Mouse (Mus musculus) heart, postnatal 25 days (tissue): ENCODE measurements at regions not wholly inside any gene's neighbourhood (a gene's known extent, or its start where the extent isn't known, plus 50 kb on each side); places are given as distances from the start of the nearest gene placed in this dataset.

Experiments used
- DNase-seq: peaks from one replicate; pipeline ENCODE4 v3.0.0; 2022; ENCODE audit warnings: low spot score
- intact Hi-C: fragments of 180-260 bp; cut with DNase I; formaldehyde crosslinking; loops from one replicate; pipeline ENCODE4 v1.15.1; 2025

- intact Hi-C loops = no loop called here
- DNase-seq = peak; percentile 61
Observed at GRCm38 (mm10) chr1:73805156-73805555, 319.1 kb downstream of the Tns1 start.

DNA sequence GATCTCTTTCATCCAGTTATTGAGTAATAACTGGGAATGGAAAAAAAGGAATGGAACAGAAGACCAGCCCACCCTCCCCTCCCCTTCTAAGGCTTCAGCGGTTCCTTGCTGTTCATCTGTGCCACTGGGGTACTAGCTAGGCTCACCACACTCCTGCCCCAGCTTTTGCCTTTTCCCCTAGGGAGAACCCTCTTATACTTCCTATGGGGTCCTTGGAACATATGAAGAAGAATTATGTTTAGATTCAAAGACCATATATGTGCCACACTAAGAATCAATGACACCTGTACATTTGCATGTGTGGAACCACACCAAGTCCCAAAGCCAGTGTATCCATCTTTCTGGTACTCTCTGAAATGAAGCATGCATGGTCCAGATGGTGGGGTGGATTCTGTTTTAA is 324.3 kb downstream of the Tns1 start:
- no peak for DNase-seq
- intact Hi-C loops = no loop called here

GRCm38 (mm10) chr1:73799246-73799645 is 325.0 kb downstream of the Tns1 start:
- DNase-seq = peak; percentile 20
- intact Hi-C loops = no loop called here

DNA sequence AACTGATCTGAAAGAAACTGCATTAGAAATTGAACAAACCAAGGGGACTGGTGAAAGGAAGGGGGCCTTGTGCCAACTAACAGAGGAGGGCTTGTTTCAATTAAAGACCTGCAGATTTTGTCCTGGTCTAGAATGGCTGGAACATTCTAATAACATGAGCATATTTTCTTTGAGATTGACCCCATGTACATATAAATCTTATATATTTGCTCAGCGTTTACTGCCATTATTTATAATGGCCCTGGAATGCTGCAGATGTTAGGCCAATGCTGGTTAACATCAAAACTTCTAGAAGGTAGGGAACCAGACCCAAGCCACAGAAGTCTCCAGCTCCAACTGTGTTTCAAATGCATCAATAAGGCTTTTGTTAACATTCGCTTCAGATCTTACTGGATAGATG is 326.4 kb downstream of the Tns1 start:
- intact Hi-C loops = no loop called here
- no peak for DNase-seq

DNA sequence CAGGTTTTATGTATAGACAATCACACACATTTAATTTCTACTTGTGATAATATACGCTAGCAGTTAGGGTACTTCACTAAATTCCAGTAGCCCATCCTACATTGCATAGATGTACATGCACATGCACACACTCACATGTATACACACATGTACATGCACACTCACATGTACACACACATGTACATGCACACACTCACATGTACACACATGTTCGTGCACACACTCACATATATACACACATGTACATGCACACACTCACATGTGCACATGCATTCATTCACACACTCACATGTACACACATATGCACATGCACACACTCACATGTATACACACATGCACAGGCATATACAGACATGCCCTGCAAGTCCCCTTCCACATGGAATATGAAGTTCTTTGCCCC is 326.8 kb downstream of the Tns1 start:
- intact Hi-C loops = no loop called here

DNA sequence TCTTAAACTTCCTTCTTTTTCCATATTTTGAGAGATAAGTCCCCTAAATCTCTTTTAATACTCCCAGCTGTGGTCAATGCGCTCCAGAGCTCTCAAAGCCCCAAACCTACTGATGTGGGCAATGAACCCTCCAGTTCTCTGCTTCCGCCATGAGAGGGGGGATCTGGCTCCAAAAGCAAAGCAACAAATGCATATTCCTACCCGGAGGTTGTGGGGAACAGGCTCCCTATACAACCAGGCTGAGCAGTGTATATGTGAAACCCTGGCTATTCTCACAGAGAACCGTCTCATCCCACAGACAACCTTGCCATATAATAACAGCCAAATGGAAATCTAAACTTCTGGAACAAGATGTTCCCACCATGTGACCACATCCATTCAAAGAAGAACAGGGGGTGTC is 330.4 kb downstream of the Tns1 start:
- no peak for DNase-seq
- intact Hi-C loops = no loop called here

More for the DNA sequence above, 326.8 kb downstream of the Tns1 start:
- no peak for DNase-seq

- intact Hi-C loops = no loop called here
- no peak for DNase-seq
Observed at GRCm38 (mm10) chr1:73793256-73793655, 331.0 kb downstream of the Tns1 start.

DNA sequence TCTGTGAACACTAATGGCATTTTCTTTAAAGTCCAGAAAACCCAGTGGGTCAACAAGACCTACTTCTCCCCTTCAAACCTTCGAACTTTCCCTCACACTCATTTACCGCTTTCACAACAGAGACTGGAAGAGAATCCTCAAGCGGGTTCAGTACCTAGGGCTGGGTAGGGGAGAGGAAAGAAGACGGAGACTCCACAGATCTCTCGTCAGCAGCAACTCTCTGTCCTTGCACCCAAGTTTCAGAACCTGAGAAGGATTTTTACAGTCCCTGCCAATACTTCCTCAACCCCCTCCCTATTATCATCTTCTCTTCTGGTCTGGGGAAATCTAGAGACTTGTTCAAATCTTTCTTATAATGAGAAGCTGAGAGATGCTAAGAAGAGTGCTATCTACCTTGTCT is 331.9 kb downstream of the Tns1 start:
- no peak for DNase-seq
- intact Hi-C loops = no loop called here

- intact Hi-C loops = no loop called here
- DNase-seq = no peak
Observed at GRCm38 (mm10) chr1:73787666-73788065, 336.6 kb downstream of the Tns1 start.

GRCm38 (mm10) chr1:73787224-73787623 is 337.0 kb downstream of the Tns1 start:
- intact Hi-C loops = no loop called here
- no peak for DNase-seq

DNA sequence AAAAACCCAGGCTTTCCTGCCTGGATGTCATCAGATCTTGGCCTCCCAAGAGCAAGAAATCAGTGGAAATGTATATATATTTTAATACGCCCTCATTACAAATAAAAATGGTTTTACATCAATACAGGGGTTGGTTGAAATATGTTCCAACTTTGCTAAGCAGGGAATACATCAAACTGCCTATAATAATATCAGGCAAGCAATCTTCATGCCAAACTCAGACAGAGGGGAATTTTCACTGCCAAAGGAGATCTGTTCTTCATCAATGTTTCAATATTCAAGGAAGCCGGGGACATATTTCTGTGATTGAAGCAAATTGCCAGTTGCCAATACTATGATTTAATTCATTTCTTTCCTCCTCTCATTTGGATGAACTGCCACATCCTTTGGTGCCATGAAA is 340.9 kb downstream of the Tns1 start:
- no peak for DNase-seq
- intact Hi-C loops = no loop called here

DNA sequence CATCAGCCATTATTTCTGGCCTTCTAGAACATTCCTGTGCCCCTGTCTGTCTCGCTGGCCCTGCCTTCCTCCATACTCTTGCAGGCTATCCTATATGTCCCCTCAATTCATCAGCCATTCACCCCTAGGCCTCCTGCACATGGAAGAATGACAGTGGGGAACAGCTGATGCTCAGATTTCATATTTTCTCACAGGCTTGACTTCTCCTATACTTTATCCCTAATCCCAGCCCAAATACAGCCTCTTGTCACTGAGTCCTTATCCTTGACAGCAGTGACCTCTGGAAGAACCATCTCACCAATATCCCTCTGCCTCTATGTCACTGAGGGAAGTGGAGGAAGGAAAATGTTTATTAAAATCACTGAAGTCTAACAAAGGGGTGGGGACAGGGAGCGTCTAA is 341.4 kb downstream of the Tns1 start:
- intact Hi-C loops = no loop called here
- DNase-seq = no peak

- intact Hi-C loops = no loop called here
- DNase-seq = no peak
Observed at GRCm38 (mm10) chr1:73771773-73772172, 352.5 kb downstream of the Tns1 start.

DNA sequence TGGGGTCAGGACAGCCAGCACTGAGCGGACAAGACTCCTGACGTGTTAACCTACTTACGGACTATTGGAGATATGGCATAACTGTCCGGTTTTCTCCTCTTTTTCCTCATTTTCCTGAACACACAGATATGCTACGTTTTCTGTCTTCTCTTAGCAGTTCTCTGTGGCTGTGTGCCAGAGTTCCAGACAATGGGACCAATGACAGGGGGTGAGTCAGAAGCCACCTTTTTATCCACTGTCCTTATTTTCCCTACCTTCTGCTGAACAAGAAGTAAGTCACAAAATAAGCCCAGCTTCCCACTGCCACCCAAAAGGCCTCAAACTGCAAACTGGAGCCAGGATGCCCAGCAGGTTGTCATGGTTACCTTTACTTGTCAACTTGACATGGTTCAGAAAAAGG is 353.6 kb downstream of the Tns1 start:
- intact Hi-C loops = no loop called here

GRCm38 (mm10) chr1:73764611-73765333 is 359.5 kb downstream of the Tns1 start:
- intact Hi-C loops = no loop called here
- DNase-seq = no peak

More for the DNA sequence above, 353.6 kb downstream of the Tns1 start:
- DNase-seq = no peak

- no peak for DNase-seq
- intact Hi-C loops = no loop called here
Observed at GRCm38 (mm10) chr1:73758110-73759061, 365.9 kb downstream of the Tns1 start.

DNA sequence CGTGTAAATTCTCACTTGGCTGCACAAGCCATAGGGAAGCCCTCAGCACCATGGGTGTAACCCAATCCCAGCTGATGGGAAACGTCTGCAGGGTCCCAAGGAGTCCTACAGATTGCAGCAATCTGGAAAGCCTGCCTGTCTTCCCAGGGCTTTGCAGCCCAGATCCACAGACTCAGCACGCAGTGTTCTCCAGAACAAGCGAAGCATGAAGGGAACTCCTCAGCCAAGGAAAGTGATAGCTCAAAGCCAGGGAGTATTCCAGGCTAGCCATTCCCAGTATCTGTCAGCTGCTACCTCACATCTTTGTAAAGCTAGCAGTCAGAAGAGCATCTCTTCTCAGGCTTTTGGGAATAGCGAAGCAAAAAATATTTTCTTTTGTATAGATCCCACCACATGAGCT is 368.5 kb downstream of the Tns1 start:
- DNase-seq = no peak

DNA sequence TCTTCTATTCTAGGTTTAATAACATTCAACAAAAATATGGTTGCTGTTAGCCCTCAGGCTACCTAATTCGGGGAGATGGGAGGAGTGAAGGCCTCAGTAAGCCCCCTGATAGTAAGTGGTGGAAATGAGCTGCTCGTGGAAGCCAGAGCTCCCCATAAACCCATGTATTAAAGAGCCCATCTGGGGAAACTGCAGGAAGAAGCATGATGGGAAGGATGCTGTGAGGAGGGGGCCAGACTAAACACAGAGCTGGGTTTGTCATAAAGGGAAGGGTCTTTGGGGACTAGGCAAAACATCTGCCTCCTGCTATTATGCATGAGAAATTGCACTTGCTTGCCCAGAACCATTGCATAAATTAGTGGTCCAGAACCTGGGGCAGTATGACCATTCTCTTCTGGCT is 369.3 kb downstream of the Tns1 start:
- intact Hi-C loops = no loop called here
- DNase-seq = no peak

More for the DNA sequence above, 368.5 kb downstream of the Tns1 start:
- intact Hi-C loops = no loop called here

GRCm38 (mm10) chr1:73753157-73753556 is 371.1 kb downstream of the Tns1 start:
- intact Hi-C loops = no loop called here
- no peak for DNase-seq

DNA sequence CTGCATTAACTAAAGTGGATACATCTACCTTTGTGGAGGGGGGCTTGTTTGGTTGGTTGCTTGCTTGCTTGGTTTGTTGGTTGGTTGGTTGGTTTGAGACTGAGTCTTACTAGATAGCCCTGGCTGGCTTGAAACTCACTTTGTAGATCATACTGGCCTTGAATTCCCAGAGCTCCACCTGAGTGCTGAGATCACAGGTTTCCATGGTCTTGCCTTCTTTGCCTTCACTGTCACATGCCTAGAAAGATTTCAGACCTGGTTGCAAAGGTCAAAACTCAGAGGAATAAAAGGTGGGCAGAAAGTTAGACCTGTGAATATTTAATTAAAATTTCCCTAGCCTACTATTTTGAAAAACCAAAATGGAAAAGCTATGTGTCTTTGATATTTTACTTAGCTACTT is 375.5 kb downstream of the Tns1 start:
- no peak for DNase-seq
- intact Hi-C loops = loop anchor here (10.0 kb wide), 1 partner anchor 1034 kb away; the partner anchor contains the start of gene Rpl37a
